Mouse (Mus musculus): Measurements from ENCODE around the gene Icam1. TPM values are rescaled to one million over a fixed set of nuclear protein-coding genes. Genes with fewer than 3 reads are reported as not detected.
"Not testable (repeated sequence)": the region's sequence is repeated elsewhere in the genome, so short reads cannot be mapped to it uniquely, and the experiment has no call there.

Icam1 gene
- total and polyA plus RNA-seq, 2 experiments from 2014 or later: 3.6 to 4.5 TPM

GRCm38 (mm10) chr9:20998337-20998736 lies 17.4 kb upstream of the Icam1 start:
- TF ChIP-seq CTCF (IDR thresholded peaks at IDR 0.05): peak; percentile 69
- DNase-seq (ENCODE audit: low spot score); ATAC-seq (ENCODE audit: low FRiP score): not testable (repeated sequence)

GRCm38 (mm10) chr9:21000811-21001210 lies 15.0 kb upstream of the Icam1 start:
- no peak overlapping the region for H3K9ac ChIP-seq (replicated peaks; ENCODE audit: low read length, poor library complexity, severe bottlenecking)
- TF ChIP-seq CTCF (IDR thresholded peaks at IDR 0.05): peak; percentile 52
- DNase-seq (ENCODE audit: low spot score) (peak; percentile 28), ATAC-seq (ENCODE audit: low FRiP score) (no peak)
- H3K27ac ChIP-seq (ENCODE audit: low read depth, low read length): no peak overlapping the region
- H3K4me2 ChIP-seq (ENCODE audit: low read depth, low read length, poor library complexity, severe bottlenecking): no peak overlapping the region
- no peak overlapping the region for H3K4me3 ChIP-seq (ENCODE audit: low read depth, low read length)
- H3K36me3 ChIP-seq (ENCODE audit: insufficient read depth, low read length): peaks cover 7% of the 10 kb centered on the region
- no peaks in the 10 kb centered on the region for H3K4me1 ChIP-seq (ENCODE audit: insufficient read depth, low read length)
- H3K27me3 ChIP-seq (ENCODE audit: insufficient read depth, low read length): no peaks in the 10 kb centered on the region
- no peaks in the 10 kb centered on the region for H3K9me3 ChIP-seq (ENCODE audit: low read length)

More at GRCm38 (mm10) chr9:20998337-20998736, 17.4 kb upstream of the Icam1 start:
- H3K4me1 ChIP-seq (ENCODE audit: insufficient read depth, low read length); H3K27me3 ChIP-seq (ENCODE audit: insufficient read depth, low read length); H3K4me2 ChIP-seq (ENCODE audit: low read depth, low read length, poor library complexity, severe bottlenecking); H3K9ac ChIP-seq (replicated peaks; ENCODE audit: low read length, poor library complexity, severe bottlenecking); H3K36me3 ChIP-seq (ENCODE audit: insufficient read depth, low read length); H3K9me3 ChIP-seq (ENCODE audit: low read length); H3K4me3 ChIP-seq (ENCODE audit: low read depth, low read length); H3K27ac ChIP-seq (ENCODE audit: low read depth, low read length): not testable (repeated sequence)
- WGBS: 81% methylated on average over 1 of the region's 1 CpGs

GRCm38 (mm10) chr9:21001651-21002200 lies 14.1 kb upstream of the Icam1 start:
- TF ChIP-seq CTCF (IDR thresholded peaks at IDR 0.05): no peak
- no peak overlapping the region for H3K9ac ChIP-seq (replicated peaks; ENCODE audit: low read length, poor library complexity, severe bottlenecking)
- ATAC-seq (ENCODE audit: low FRiP score) (no peak), DNase-seq (ENCODE audit: low spot score) (no peak)
- H3K27me3 ChIP-seq (ENCODE audit: insufficient read depth, low read length): no peaks in the 10 kb centered on the region
- peaks cover 14% of the 10 kb centered on the region for H3K36me3 ChIP-seq (ENCODE audit: insufficient read depth, low read length)
- H3K27ac ChIP-seq (ENCODE audit: low read depth, low read length): no peak overlapping the region
- no peaks in the 10 kb centered on the region for H3K4me1 ChIP-seq (ENCODE audit: insufficient read depth, low read length)
- H3K4me2 ChIP-seq (ENCODE audit: low read depth, low read length, poor library complexity, severe bottlenecking): no peak overlapping the region; the same call in 1 of the 2 replicates
- no peaks in the 10 kb centered on the region for H3K9me3 ChIP-seq (ENCODE audit: low read length)
- peak overlapping the region; percentile 79; the same call in 1 of the 2 replicates for H3K4me3 ChIP-seq (ENCODE audit: low read depth, low read length)
- 74% methylated on average over 6 of the region's 6 CpGs for WGBS

- TF ChIP-seq CTCF (IDR thresholded peaks at IDR 0.05): no peak
- peak overlapping the region; percentile 77 for H3K9ac ChIP-seq (replicated peaks; ENCODE audit: low read length, poor library complexity, severe bottlenecking)
- peak overlapping the region; percentile 78 for H3K27ac ChIP-seq (ENCODE audit: low read depth, low read length)
- peak; percentile 36 for ATAC-seq (ENCODE audit: low FRiP score)
- H3K4me2 ChIP-seq (ENCODE audit: low read depth, low read length, poor library complexity, severe bottlenecking): peak overlapping the region; percentile 77
- no peaks in the 10 kb centered on the region for H3K4me1 ChIP-seq (ENCODE audit: insufficient read depth, low read length)
- H3K9me3 ChIP-seq (ENCODE audit: low read length): no peaks in the 10 kb centered on the region
- no peaks in the 10 kb centered on the region for H3K27me3 ChIP-seq (ENCODE audit: insufficient read depth, low read length)
- peaks cover 18% of the 10 kb centered on the region for H3K36me3 ChIP-seq (ENCODE audit: insufficient read depth, low read length)
- WGBS: 11% methylated on average over 7 of the region's 7 CpGs
- peak overlapping the region; percentile 79 for H3K4me3 ChIP-seq (ENCODE audit: low read depth, low read length)
- no peak for DNase-seq (ENCODE audit: low spot score)
Observed at GRCm38 (mm10) chr9:21002270-21002626, 13.5 kb upstream of the Icam1 start.

GRCm38 (mm10) chr9:21002627-21003551 lies 12.9 kb upstream of the Icam1 start, which contains the start of gene Mrpl4:
Gene Mrpl4 (plus strand): TSS chr9:21002738.
- Histone ChIP-seq H3K4me1 (ENCODE audit: insufficient read depth, low read length) (no peaks in the 10 kb centered on the region), H3K4me2 (ENCODE audit: low read depth, low read length, poor library complexity, severe bottlenecking) (peak within 1 kb of the TSS; percentile 77), H3K9ac (replicated peaks; ENCODE audit: low read length, poor library complexity, severe bottlenecking) (peak within 1 kb of the TSS; percentile 77), H3K36me3 (ENCODE audit: insufficient read depth, low read length) (peaks cover 25% of the 10 kb centered on the region), H3K9me3 (ENCODE audit: low read length) (no peaks in the 10 kb centered on the region), H3K27me3 (ENCODE audit: insufficient read depth, low read length) (no peaks in the 10 kb centered on the region), H3K4me3 (ENCODE audit: low read depth, low read length) (peak within 1 kb of the TSS; percentile 79), H3K27ac (ENCODE audit: low read depth, low read length) (peak within 1 kb of the TSS; percentile 78)
- peak; percentile 88 for ATAC-seq (ENCODE audit: low FRiP score)
- TF ChIP-seq CTCF (IDR thresholded peaks at IDR 0.05): peak; percentile 9
- DNase-seq (ENCODE audit: low spot score): peak; percentile 92
- WGBS: under 1% methylated on average over 72 of the region's 72 CpGs
